Comparison of ENCODE assay signal across 8 mouse cellular contexts in genomic region chr2:28524406-28524805, GRCm38 (mm10). TPM values are rescaled to one million over a fixed set of nuclear protein-coding genes. Genes with fewer than 3 reads are reported as not detected.
A peak's percentile ranks its signal among the peaks of the same experiment; 100 is the strongest.
DNase-seq lines count a peak whose midpoint lies in the region; ATAC-seq and TF ChIP-seq lines count a peak whose summit lies in the region.

No protein-coding gene starts in this region.

- no peaks in the 10 kb centered on the region for H3K36me3 ChIP-seq in neural tube, embryonic 11.5 days (ENCODE audit: control insufficient read depth, insufficient read depth, low read length)
- no peaks in the 10 kb centered on the region for H3K36me3 ChIP-seq in intestine, embryonic 16.5 days (ENCODE audit: control insufficient read depth, insufficient read depth, low read length)
- no peaks in the 10 kb centered on the region for H3K36me3 ChIP-seq in stomach, postnatal 0 days (ENCODE audit: control insufficient read depth, insufficient read depth, low read length)

- ATAC-seq in cerebellum, adult (ENCODE audit: insufficient number of reproducible peaks, low FRiP score, low TSS enrichment), result no peak
- ATAC-seq in neural tube, embryonic 11.5 days (ENCODE audit: insufficient read depth, low FRiP score, low TSS enrichment), result no peak
- no peak for ATAC-seq in intestine, embryonic 16.5 days
- no peak for ATAC-seq in stomach, postnatal 0 days (ENCODE audit: low FRiP score, low TSS enrichment)

- WGBS in neural tube, embryonic 11.5 days, result 87% methylated on average over 10 of the region's 10 CpGs
- WGBS in intestine, embryonic 16.5 days, result 82% methylated on average over 10 of the region's 10 CpGs
- WGBS in stomach, postnatal 0 days, result 78% methylated on average over 10 of the region's 10 CpGs

- TF ChIP-seq CTCF in stomach, postnatal 0 days (IDR thresholded peaks at IDR 0.05; ENCODE audit: low read depth), result no peak

- H3K27ac ChIP-seq in neural tube, embryonic 11.5 days (ENCODE audit: low read depth, low read length), result peak overlapping the region; percentile 88; the same call in 1 of the 2 replicates
- peak overlapping the region; percentile 83 for H3K27ac ChIP-seq in intestine, embryonic 16.5 days (ENCODE audit: low read length)
- peak overlapping the region; percentile 95 for H3K27ac ChIP-seq in stomach, postnatal 0 days (replicated peaks)

- no peak overlapping the region for H3K4me3 ChIP-seq in neural tube, embryonic 11.5 days (ENCODE audit: low read depth, low read length)
- no peak overlapping the region for H3K4me3 ChIP-seq in intestine, embryonic 16.5 days (ENCODE audit: low read length)
- H3K4me3 ChIP-seq in stomach, postnatal 0 days (ENCODE audit: low read depth, low read length), result no peak overlapping the region

- peak; percentile 34 for DNase-seq in cerebellum, adult 11-12 months
- DNase-seq in neural tube, embryonic 11.5 days (ENCODE audit: low spot score), result no peak
- DNase-seq in neural tube, embryonic 10.5 days (ENCODE audit: extremely low spot score, low spot score), result no peak
- DNase-seq in stomach, postnatal 0 days (ENCODE audit: low spot score), result no peak
- DNase-seq in left cerebral cortex, adult 18-20 months (ENCODE audit: low spot score in 2 of 2), result no peak
- no peak for DNase-seq in heart, adult 11 months

- H3K4me2 ChIP-seq in neural tube, embryonic 11.5 days (ENCODE audit: low read depth), result no peak overlapping the region
- H3K4me2 ChIP-seq in intestine, embryonic 16.5 days (ENCODE audit: low read depth, low read length), result no peak overlapping the region
- H3K4me2 ChIP-seq in stomach, postnatal 0 days (replicated peaks; ENCODE audit: low read depth), result no peak overlapping the region

- no peak for TF ChIP-seq EP300 in stomach, postnatal 0 days (optimal IDR thresholded peaks at IDR 0.05)

- H3K9ac ChIP-seq in neural tube, embryonic 11.5 days (ENCODE audit: low read length), result no peak overlapping the region
- 0 out of 2 replicates have a peak overlapping the region, but pooled peaks have one; percentile 3 for H3K9ac ChIP-seq in intestine, embryonic 16.5 days (ENCODE audit: low read depth, low read length)
- no peak overlapping the region; the same call in 1 of the 2 replicates for H3K9ac ChIP-seq in stomach, postnatal 0 days (ENCODE audit: low read length)

- peaks cover 27% of the 10 kb centered on the region for H3K4me1 ChIP-seq in neural tube, embryonic 11.5 days (ENCODE audit: control insufficient read depth, insufficient read depth, low read length)
- peaks cover 37% of the 10 kb centered on the region for H3K4me1 ChIP-seq in intestine, embryonic 16.5 days (ENCODE audit: control insufficient read depth, insufficient read depth, low read length)
- peaks cover 24% of the 10 kb centered on the region for H3K4me1 ChIP-seq in stomach, postnatal 0 days (replicated peaks; ENCODE audit: control insufficient read depth, insufficient read depth)

- H3K9me3 ChIP-seq in neural tube, embryonic 11.5 days (ENCODE audit: control insufficient read depth, low read length), result no peaks in the 10 kb centered on the region
- H3K9me3 ChIP-seq in intestine, embryonic 16.5 days (ENCODE audit: control insufficient read depth, low read length), result no peaks in the 10 kb centered on the region
- H3K9me3 ChIP-seq in stomach, postnatal 0 days (ENCODE audit: control insufficient read depth, low read length), result no peaks in the 10 kb centered on the region

- no peaks in the 10 kb centered on the region for H3K27me3 ChIP-seq in neural tube, embryonic 11.5 days (ENCODE audit: control insufficient read depth, insufficient read depth, low read length)
- H3K27me3 ChIP-seq in intestine, embryonic 16.5 days (replicated peaks; ENCODE audit: control insufficient read depth, insufficient read depth, low read length), result no peaks in the 10 kb centered on the region
- no peaks in the 10 kb centered on the region for H3K27me3 ChIP-seq in stomach, postnatal 0 days (ENCODE audit: control insufficient read depth, insufficient read depth, low read length)

RNA-seq across cellular contexts. Expression of gene Ralgds, which starts 11.5 kb away (rescaled TPM):
- polyA plus RNA-seq in neural tube, embryonic 11.5 days (2014; fragmentation: Nextera tagmentation; extraction: Ambion mirVana), result 62.8 and 86.7 TPM in 2 replicates
- 19.1 and 21.5 TPM in 2 replicates for polyA plus RNA-seq in intestine, embryonic 16.5 days (2015; fragmentation: Nextera tagmentation; extraction: Ambion mirVana)
- polyA plus RNA-seq in stomach, postnatal 0 days (2015; fragmentation: Nextera tagmentation; extraction: Ambion mirVana), result 23.9 and 26.8 TPM in 2 replicates
- 10 to 100 TPM; 78.2 to 87.4 TPM for total RNA-seq in left cerebral cortex, adult 18-20 months (2021)

RNA-seq across cellular contexts. Expression of gene Gm10134, which starts 18.5 kb away (rescaled TPM):
- polyA plus RNA-seq in neural tube, embryonic 11.5 days (2014; fragmentation: Nextera tagmentation; extraction: Ambion mirVana), result 1.0 TPM in 1 of 2 replicates, not detected in the other
- 7.4 and 10.3 TPM in 2 replicates for polyA plus RNA-seq in intestine, embryonic 16.5 days (2015; fragmentation: Nextera tagmentation; extraction: Ambion mirVana)
- polyA plus RNA-seq in stomach, postnatal 0 days (2015; fragmentation: Nextera tagmentation; extraction: Ambion mirVana), result 5.5 and 6.2 TPM in 2 replicates
- total RNA-seq in left cerebral cortex, adult 18-20 months (2021), result 1 to 10 TPM in 1 of 2 experiments, not detected in 1; 1.1 TPM

RNA-seq across cellular contexts. Expression of gene Gbgt1, which starts 27.7 kb away (rescaled TPM):
- polyA plus RNA-seq in neural tube, embryonic 11.5 days (2014; fragmentation: Nextera tagmentation; extraction: Ambion mirVana), result 0.82 TPM in 1 of 2 replicates, not detected in the other
- 4.4 and 4.6 TPM in 2 replicates for polyA plus RNA-seq in intestine, embryonic 16.5 days (2015; fragmentation: Nextera tagmentation; extraction: Ambion mirVana)
- 1.2 and 1.3 TPM in 2 replicates for polyA plus RNA-seq in stomach, postnatal 0 days (2015; fragmentation: Nextera tagmentation; extraction: Ambion mirVana)
- 1 to 10 TPM; 2.4 to 2.6 TPM for total RNA-seq in left cerebral cortex, adult 18-20 months (2021)

RNA-seq across cellular contexts. Expression of gene Cel, which starts 38.8 kb away (rescaled TPM):
- not detected in 2 replicates for polyA plus RNA-seq in neural tube, embryonic 11.5 days (2014; fragmentation: Nextera tagmentation; extraction: Ambion mirVana)
- 383 and 542 TPM in 2 replicates for polyA plus RNA-seq in intestine, embryonic 16.5 days (2015; fragmentation: Nextera tagmentation; extraction: Ambion mirVana)
- 2.0 and 3.3 TPM in 2 replicates for polyA plus RNA-seq in stomach, postnatal 0 days (2015; fragmentation: Nextera tagmentation; extraction: Ambion mirVana)
- not detected for total RNA-seq in left cerebral cortex, adult 18-20 months (2021)

RNA-seq across cellular contexts. Expression of gene Mrps2, which starts 56.5 kb away (rescaled TPM):
- polyA plus RNA-seq in neural tube, embryonic 11.5 days (2014; fragmentation: Nextera tagmentation; extraction: Ambion mirVana), result 66.7 and 66.9 TPM in 2 replicates
- 61.1 and 66.9 TPM in 2 replicates for polyA plus RNA-seq in intestine, embryonic 16.5 days (2015; fragmentation: Nextera tagmentation; extraction: Ambion mirVana)
- 25.3 and 28.3 TPM in 2 replicates for polyA plus RNA-seq in stomach, postnatal 0 days (2015; fragmentation: Nextera tagmentation; extraction: Ambion mirVana)
- total RNA-seq in left cerebral cortex, adult 18-20 months (2021), result 10 to 100 TPM; 37.3 to 40.1 TPM
